Mouse (Mus musculus) gastrocnemius, adult 8-10 months (tissue): ENCODE data around the gene Kcnj4. TPM values are rescaled to one million over a fixed set of nuclear protein-coding genes. Genes with fewer than 3 reads are reported as not detected.

ENCODE experiments used
- DNase-seq, 2 experiments: peaks; one replicate each; pipeline ENCODE4 v3.0.0; 2022; ENCODE audit warnings: low spot score in 2 of 2
- total RNA-seq, 4 experiments: library from RNA; stranded (reverse); gene quantifications; 2 replicates each; pipeline ENCODE4 v1.2.4; 2022

Kcnj4 gene
- total RNA-seq, 4 experiments from 2014 or later: 0.19 TPM; not detected in 3

DNA sequence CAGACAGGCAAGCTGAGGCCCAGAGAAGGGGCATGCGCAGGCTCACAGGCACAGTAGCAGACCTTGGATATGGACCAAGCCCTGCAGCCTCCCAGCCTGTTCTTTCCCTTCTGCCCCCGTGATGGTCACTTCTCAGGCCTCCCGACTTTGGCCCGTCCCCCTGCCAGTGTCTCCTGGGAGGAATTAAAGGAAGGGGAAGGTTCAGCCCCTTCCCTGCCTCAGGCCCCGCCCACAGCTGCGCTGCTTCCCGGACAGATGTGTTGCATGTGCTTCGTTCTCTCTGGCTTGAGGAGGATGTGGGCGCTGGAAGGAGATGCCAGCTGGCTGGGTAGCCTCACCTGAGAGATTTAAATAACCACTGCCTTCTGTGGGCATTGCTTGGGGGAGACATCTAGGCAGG is 8.9 kb upstream of the Kcnj4 start:
- peak in 1 of 2 experiments; percentile 22 for DNase-seq

DNA sequence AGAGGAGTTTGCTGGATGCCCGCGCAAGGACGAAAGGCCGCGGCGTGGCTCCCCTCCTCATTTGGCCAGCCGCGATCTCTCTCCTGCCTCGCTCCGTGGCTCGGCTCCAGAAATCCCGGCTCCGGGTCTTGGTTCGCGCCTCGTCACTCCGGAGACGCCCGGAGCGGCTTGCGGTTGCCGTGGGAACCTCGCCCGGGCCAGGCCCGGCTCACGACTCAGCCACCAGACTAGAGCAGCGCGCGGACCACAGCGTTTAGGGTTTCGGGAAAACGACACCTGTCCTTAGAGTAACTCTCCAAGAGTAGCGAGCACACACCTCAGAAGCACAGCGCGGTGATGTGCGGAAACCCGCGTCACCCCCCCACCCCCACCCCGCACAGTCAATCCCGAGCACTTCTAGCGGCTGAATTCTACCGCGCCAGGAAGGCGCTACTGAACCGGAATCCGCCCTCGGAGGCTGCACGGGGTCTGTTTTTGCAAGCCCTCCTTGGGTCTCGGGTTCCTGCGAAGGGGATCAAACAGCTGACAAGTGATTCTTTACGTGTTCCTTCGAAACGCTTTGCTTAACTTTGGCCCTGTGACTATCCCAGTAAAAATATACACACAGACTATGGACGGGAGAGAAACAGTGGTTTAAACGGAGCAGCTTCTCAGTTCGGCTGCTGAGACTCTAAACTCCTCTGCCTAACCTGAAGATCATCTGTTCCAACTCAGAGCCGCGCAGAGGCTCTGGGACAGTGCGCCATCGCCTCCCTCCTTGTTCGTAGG is 6.7 kb upstream of the Kcnj4 start:
- DNase-seq: peak; percentile 55 to 76

DNA sequence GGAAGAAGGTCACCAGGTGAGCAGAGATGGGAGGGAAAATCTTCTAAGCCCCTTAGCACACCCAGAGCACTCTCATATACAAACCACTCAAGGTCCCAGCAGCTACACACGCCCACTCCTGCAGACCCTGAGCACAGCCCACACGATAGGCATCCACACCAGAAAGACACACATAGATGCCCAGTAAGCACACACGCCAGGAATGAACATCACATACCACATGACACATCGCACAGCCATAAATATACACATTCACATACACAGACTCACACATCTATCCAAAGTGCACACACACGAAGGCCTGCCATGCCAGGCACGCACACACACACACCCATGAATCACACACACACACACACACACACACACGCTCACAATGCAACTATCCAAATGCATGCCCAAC is 5.4 kb upstream of the Kcnj4 start:
- DNase-seq: no peak

DNA sequence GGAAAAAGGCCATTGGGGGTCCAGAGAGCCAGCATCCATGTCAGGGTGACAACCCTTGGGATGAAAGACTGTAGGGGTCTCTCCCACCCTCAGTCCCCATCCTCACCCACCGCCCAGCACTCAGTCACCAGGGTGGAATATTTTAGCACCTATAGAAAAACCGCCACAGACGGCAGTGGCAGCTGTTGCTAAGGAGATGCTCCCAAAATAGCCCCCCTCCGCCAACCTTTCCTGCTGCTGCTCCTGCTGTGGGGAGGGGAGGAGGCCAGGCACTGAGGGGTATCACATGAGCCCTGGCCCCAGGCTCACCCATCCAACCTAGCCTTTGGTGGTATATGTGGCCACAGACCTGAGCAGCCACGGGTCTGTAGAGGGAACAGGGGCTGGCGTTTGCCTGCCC is 5.0 kb upstream of the Kcnj4 start:
- no peak for DNase-seq

DNA sequence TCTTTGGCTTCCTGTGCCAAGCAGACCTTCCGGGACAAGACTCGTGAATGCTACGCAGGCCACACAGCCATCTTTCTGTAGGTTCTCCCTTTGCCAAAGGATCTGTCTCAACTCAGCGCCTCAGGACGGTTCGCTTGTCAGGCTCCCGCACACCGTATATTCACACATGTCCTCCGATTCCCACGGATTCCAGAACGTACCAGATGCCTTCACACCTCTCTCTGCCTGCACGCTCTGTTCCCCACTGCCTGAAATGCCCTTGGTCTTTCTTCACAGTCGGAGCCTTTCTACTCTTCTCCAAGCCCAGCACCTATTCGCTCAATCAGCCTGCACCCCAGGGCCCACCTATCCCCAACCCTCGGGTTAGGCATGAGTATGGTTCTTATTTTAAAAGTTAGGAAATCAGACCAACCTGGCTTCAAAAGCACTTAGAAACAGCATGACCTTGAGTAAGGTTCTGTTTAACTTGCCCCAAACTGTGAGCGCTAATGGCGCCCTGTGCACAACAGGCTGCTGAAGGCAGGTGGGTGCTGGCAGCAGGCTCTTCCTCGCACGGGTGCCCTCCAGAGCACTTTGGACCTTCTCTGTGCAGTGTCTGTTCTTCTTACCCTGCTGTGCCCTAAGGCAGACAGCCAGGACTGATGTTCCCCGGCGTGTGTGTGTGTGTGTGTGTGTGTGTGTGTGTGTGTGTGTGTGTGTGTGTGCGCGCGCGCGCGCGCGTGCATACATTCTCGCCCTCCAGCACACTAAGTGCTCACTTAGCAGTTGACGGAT is 2.2 kb upstream of the Kcnj4 start:
- DNase-seq: no peak

DNA sequence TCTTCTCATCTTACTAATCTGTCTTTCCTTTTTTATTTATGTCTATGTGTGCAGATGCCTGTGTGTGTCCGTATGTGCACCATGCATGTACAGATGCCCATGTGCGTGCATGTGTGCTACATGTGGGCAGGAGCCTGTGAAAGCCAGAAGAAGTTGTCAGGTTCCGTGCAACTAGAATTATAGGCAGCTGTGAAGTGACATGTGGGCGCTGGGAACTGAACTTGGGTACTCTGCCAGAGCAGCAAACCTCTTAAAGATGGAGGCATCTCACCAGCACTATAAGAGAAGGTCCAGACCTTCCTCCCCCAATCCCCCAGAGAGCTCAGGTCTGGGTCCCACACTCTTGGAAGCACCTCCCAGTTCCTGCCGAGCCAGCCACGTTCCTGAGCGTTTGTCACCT is 1.4 kb upstream of the Kcnj4 start:
- no peak for DNase-seq

DNA sequence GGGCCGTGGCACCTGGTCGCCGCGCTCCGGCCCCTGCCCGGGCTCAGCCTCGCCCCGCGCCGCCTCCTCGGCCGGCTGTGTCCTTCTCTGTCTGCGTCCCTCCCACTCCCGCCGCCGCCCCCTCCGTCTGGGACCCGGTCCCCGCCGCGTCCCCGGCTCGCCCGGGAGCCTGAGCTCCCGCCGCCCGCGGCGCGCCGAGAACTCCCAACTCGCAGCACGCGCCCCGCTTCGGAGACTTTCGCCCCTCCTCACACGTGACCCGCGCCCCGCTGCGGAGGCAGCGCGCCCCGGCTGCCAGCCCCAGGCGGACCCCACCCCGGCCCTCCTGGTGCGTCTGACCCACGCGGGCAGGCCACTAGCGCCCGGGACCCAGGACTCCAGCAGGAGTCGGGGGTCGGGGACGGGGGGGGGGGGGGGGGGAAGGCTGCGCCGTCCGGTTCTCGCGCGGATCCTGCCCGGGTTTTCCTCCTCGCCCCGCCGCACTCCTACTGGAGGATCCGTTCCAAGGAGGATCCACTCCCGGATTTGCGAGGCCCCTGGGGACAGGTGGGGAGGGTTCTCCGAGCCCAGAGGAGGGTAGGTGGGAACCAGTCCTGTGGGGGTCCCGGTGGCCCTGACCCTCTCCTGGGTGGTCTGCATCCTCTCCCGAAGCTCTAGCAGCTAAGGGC is 709 bp upstream of the Kcnj4 start:
- DNase-seq: peak; percentile 20 to 28

DNA sequence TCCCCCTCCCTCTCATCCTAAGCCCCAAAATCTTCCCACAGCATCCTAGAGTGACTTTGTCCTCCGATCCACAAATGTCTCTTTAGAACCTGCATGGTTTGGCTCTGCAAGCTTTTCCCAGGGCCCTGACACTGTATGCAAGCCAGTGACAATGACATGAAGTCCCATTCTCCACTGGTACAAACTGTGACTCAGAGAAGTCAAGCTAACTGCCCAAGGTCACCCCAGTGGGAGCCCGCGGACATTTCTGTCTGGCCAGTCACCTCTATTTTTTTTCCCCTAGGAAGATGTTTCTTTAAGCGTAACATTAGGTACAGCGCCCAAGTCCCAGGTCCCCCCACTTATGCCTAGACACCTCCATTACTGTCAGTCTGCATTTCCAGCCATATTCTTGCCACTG is 1.6 kb downstream of the Kcnj4 start:
- DNase-seq: no peak

DNA sequence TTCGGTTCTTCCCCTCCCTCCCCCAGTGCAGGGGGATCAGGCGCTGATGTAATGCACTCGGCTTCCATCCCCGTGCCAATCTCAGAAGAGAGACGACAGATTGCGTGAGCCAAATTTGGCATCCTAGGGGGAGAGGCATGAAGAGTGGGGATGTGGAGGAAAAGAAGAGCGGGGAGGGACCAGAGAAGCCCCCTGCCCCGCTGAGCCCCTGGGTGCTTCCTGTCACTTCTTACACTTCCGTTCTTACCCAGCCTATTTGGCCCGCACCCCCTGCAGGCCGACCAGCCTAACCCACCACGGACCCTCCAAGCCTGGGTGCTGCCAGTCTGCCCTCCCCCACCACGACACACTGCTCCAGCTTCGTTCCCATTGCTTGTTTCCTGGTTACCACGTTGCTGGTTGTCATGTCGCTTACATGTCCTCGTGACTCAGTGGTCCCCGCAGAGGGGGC is 2.1 kb downstream of the Kcnj4 start:
- DNase-seq: no peak

DNA sequence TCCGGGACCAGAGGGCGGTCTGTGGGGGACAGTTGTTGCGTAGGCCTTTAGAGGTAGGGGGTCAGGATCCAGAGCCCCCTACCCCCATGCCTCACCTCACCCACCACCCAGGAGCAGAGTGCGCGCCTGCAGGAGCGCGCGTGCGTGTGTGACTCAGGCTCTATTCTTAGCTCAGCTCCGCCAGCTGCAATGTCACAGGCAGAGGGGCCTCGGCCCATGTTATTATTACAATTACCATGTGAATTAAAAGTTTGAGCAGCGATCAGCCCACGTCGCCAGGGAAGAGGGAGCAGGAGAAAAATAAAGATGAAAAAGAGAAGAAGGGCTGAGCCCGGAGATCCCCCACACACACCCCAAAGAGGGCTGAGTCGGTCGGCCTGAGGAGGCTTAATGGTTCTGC is 4.9 kb downstream of the Kcnj4 start:
- no peak for DNase-seq

DNA sequence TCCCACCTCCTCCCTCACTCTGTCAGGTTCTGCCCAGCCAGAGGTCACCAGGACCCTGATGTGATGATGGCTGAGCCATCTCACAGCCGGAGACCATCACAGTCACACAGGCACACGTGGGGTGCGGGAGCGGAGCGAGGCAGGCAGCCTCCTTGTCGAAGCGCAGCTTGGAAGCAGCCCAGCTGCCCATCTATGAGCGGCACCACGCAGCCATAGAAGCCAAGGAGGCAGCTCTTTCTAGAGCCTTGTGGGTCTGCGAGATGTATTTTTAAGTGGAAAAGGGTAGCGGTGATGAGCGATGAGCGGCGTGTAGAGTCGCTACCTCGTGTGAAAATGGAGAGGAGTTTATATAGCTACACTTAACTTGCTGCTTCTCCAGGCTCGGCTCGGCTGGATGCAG is 11.5 kb downstream of the Kcnj4 start:
- DNase-seq: no peak

DNA sequence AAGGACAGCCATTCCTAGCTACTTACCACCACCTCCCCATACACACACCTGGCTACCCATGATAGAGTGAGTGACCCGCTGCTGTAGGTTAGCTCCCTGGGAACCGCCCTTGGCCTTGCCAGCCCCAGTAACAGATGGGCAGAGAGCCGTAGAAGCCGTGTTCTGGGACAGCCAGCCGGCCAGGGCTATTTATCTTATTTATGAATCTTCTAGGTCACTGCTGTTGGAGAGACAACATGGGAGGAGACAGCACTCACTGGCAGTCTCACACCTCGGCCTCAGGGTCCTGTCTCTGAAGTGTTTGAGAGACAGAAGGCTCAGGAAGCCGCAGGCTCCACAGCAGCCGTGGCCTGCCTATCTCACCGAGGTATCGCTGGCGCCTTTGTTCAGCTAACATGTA is 15.6 kb downstream of the Kcnj4 start:
- no peak for DNase-seq

DNA sequence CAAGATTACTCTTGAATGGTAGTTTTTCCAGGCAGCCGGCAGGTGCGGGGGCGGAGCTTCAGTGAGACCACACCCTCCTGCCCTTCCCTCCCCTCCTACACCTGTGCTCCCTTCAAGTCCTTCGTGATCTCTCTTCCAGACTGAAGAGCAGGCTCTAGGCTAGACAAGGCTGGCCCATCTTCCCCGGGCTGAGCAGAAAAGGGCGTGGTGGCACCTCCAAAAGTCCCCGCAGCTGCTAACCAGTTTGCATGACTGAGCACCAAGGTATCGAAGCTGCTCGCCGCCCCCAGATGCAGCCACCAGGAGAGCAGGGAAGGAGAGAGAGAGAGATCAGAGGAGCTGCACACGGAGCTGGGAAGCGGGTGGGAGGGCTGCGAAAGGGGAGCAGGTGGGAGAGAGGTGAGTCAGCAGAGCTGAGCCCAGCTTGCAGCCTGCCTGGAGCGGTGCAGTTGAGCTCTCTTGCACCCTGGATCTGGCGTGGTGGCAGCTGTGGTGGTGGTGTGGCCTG is 23.8 kb downstream of the Kcnj4 start:
- no peak for DNase-seq

DNA sequence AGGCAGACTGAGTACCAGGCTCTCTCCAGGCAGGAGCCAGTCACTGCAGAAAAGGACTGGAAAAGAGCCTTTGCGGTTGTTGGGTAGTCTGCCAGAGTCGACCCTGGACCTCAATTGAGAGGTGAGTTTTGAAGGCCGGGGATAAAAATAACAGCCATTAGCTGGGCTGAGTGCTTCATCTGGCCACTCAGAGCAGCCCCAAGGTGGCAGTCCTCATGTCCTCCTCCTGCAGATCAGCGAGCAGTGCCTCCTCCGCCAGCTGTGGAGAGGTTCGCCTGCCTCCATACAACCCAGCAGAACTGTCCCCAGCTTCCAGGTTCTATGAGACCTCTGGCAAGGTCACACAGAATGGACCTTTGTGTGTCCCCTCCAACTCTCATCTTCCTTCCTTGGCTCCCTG is 27.8 kb downstream of the Kcnj4 start:
- no peak for DNase-seq

DNA sequence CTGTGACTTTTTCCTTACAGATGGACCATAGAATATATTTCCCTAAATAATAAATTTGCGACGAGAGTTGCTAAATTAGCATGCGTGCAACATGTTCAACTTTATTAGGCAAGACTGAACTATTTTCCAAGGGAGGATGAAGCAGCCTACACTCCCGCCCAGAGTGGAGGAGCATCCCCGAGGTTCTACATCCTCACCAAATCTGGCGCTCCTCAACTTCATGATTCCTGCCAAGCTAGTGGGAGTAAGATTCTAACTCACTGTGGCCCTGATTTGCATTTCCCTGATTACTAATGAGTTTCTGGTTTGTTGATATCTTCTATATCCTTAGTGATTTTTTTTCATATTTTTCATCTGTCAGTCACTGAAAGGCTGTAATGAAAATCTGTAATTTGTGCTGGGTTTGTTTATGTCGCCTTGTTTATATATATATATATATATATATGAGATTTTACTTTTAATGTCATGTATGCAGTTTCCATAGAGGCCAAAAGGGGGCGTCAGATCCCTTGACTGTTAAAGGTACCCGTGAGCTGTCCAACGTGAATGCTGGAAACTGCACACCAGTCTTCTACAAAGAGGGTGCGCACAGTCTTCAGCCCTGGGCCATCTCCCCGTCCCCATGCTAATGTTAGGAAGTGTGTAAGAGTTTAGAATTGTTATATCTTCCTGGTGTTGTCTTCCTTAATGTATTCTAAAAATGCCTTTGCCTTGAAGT is 31.2 kb downstream of the Kcnj4 start:
- DNase-seq: no peak

DNA sequence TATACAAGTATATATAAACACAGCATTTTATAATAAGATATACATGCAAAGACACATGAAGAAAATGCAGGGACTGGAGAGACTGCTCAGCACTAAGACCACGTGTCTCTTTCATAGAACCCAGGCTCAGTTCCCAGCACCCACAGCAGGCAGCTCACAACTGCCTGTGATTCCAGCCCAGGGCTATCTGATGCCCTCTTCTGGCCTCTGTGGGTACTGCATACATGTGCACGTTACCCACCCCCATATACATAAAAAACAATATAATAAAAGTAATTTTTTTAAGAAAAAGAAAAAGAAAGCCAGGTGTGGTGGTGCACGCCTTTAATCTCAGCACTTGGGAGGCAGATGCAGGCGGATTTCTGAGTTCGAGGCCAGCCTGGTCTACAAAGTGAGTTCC is 32.0 kb downstream of the Kcnj4 start:
- DNase-seq: no peak

DNA sequence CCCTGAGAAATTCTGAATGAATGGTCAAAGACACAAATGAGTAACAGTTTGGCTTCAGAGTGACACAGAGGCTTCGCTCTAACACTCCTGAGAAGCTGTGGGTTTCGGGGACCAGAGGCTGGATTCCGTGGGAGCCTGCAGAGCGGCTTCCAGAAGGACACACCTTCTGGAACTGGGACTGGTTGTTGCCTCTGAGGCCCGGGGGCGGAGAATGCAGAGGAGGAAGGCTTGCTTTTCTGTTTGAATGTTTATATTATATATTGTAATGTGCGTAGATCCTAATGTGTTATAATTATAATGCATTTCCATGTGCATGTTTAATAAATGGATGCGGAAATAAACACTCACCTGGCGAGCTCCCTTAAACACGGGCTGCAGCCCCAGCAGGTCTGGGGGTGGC is 33.9 kb downstream of the Kcnj4 start:
- no peak for DNase-seq

DNA sequence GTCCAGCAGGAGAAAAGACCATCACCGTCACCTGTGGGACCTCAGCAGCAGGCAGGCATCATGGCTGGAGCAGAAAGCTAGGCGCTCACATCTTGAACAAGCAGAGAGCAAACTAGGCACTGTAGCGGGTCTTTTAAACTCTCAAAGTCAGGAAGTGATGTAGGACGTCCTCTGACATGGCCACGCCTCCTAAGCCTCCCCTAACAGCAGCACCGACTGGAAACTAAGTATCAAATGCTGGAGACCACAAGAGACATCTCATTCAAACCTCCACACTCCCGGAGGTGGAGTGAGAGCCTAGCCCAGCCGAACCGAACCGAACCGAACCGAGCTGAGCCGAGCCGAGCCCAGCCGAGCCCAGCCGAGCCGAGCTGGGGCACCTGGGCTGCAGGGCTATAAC is 34.5 kb downstream of the Kcnj4 start:
- DNase-seq: no peak

DNA sequence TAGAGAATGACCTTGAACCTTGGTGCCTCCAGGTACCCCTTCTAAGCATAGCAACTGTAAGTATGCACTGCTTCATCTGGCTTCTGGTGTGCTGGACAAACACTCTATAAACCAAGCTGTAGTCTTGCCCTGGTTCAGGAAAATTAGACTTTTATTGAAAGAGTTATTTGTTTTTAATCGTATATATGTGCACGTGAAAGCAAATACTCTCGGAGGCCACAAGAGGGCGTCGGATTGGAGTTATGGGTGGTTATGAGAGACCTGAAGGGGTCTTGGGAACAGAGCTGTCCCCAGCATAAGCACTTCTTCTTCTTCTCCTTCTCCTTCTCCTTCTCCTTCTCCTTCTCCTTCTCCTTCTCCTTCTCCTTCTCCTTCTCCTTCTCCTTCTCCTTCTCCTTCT is 35.5 kb downstream of the Kcnj4 start:
- DNase-seq: no peak

DNA sequence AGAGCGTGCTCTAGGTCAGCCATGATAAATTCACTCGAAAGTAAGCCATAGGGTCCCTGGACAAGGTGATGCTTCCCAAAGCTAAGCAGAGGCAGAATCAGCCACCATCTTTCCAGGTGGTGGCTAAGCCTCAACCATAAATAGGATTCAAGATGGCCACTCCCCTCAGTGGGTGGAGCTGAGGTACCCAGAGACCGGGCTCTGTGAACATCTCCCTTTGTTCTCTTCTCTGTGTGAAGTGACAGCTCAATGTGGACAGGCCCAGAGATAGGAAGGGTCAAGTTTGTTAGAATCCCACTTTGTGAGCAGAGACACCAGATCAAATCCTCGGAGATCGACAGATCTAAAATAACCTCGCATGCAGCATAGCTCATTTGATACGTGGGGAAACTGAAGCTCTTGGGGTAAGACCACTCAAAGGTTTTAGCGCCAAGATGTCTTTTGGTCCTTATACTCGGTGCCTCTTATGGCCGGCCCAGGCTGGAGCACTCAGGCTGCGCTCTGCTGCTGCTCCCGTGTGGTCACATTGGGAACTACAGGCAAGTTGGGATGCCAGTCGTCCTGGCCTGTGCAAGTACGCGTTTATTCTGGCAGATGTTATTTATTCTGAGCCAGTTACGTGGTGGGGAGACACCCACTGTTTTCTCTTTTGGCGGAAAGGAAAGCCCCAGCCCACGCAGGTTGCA is 38.3 kb downstream of the Kcnj4 start:
- DNase-seq: peak; percentile 71 to 77

DNA sequence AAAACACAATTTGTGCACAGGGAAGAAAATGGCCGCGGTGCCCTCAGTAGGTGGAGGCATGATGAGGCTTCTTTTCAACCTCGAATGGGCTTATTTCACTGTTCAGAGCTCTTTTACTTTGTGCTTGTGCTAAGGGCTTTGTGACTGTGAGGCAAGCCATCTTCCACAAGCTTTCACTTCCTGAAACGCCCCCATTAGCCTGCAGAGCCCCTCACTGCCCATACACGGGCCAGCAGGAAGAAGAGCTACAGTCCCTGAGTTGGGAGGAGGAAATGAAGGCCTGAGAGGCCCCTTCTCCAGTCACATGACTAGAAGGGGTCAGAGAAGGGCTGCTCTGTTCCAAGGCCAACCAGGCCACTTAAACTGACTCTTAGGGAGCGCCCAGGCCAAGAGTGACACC is 48.5 kb downstream of the Kcnj4 start:
- DNase-seq: no peak
